Mouse (Mus musculus) forebrain, embryonic 16.5 days (tissue): ENCODE results near the gene Noxa1. TPM values are rescaled to one million over a fixed set of nuclear protein-coding genes. Genes with fewer than 3 reads are reported as not detected.

ENCODE experiments used
- ATAC-seq: fragments of 200-750 bp; cut with Nextera tagmentation; 2 replicates; pipeline ENCODE4 v1.8.0; 2017; ENCODE audit warnings: mild to moderate bottlenecking, moderate library complexity
- H3K27ac ChIP-seq: fragments of 300-500 bp; sonication (generic); 2 replicates; pipeline ENCODE4 v1.5.1; 2014; ENCODE audit warnings: low read length, control low read depth
- H3K27me3 ChIP-seq: fragments of 300-500 bp; sonication (generic); replicated peaks from 2 replicates; pipeline ENCODE4 v1.6.1; 2014; ENCODE audit warnings: low read length; ENCODE audit not compliant: control insufficient read depth, insufficient read depth
- H3K36me3 ChIP-seq: fragments of 300-500 bp; sonication (generic); 2 replicates; pipeline ENCODE4 v1.6.1; 2014; ENCODE audit not compliant: control insufficient read depth, insufficient read depth
- H3K4me1 ChIP-seq: fragments of 300-500 bp; sonication (generic); replicated peaks from 2 replicates; pipeline ENCODE4 v1.6.1; 2014; ENCODE audit warnings: low read length; ENCODE audit not compliant: control insufficient read depth, insufficient read depth
- H3K4me2 ChIP-seq: fragments of 300-500 bp; sonication (generic); 2 replicates; pipeline ENCODE4 v1.6.1; 2014; ENCODE audit warnings: mild to moderate bottlenecking, low read length, control low read depth
- H3K4me3 ChIP-seq: fragments of 300-500 bp; sonication (generic); replicated peaks from 2 replicates; pipeline ENCODE4 v1.5.1; 2014; ENCODE audit warnings: mild to moderate bottlenecking, low read length, control low read depth
- H3K9ac ChIP-seq: fragments of 300-500 bp; sonication (generic); replicated peaks from 2 replicates; pipeline ENCODE4 v1.6.1; 2014; ENCODE audit warnings: low read depth, low read length, control low read depth
- H3K9me3 ChIP-seq: fragments of 300-500 bp; sonication (generic); 2 replicates; pipeline ENCODE4 v1.6.1; 2016; ENCODE audit warnings: low read length; ENCODE audit not compliant: control insufficient read depth
- WGBS: fragments of 180-500 bp; shearing (Covaris S2); extraction: QIAGEN DNeasy Blood & Tissue Kit; methylation state at CpG from one replicate; pipeline ENCODE4 v1.1.7; 2014; 5-methylcytosine and 5-hydroxymethylcytosine counted together
- polyA plus RNA-seq: library from polyadenylated mRNA; unstranded; fragments of >200 nt; fragmentation: Nextera tagmentation; extraction: Ambion mirVana; gene quantifications from 2 replicates; pipeline ENCODE4 v1.2.1, GENCODE M21; 2015

Noxa1 gene
- polyA plus RNA-seq, 1 experiment from 2014 or later, result not detected

DNA sequence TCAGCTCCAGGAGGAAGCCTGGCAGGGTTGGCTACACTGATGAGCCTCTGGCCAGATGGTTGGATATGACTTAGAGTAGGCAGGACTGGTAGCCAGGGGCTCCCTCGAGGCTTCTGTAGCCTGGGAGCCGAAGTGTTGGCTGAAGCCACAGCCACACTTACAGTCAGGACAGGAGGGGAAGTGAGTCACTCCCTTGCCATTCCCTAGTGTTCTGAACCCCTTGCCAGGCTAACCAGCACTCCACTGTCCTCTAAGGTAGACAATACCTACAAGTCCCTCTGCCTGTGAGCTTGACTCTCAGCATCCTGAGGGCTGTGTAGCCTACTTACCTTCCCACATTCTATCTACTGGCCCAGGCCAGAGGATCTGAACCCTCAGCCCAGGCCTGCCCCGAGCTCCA is 29.5 kb upstream of the Noxa1 start:
- peaks cover 19% of the 10 kb centered on the region for H3K4me1 ChIP-seq
- no peak overlapping the region for H3K27ac ChIP-seq
- H3K4me2 ChIP-seq, result no peak overlapping the region
- H3K9ac ChIP-seq, result no peak overlapping the region
- no peaks in the 10 kb centered on the region for H3K9me3 ChIP-seq
- 72% methylated on average over 3 of the region's 3 CpGs for WGBS
- ATAC-seq, result no peak
- H3K4me3 ChIP-seq, result no peak overlapping the region
- no peaks in the 10 kb centered on the region for H3K36me3 ChIP-seq
- H3K27me3 ChIP-seq, result no peaks in the 10 kb centered on the region

DNA sequence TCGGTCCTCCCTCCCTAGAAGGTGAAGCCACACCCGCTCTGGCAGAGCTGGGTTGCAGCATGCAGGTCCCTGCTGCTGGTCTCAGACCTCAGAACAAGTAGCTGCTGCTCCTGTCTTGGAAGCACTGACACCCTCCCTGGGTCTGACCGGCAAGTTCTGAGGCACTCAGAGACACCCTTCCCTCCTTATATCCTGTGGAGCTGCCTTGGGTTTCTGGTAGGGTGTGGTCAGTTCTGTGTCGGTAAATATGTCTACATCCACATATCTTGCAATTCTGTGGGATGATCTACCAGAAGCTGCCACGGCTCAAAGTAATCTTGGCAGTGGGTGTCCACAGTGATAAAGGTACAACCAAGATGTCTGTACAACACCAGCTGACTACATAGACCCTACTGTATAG is 28.6 kb upstream of the Noxa1 start:
- no peaks in the 10 kb centered on the region for H3K27me3 ChIP-seq
- H3K27ac ChIP-seq, result no peak overlapping the region
- WGBS, result 92% methylated on average over 5 of the region's 5 CpGs
- no peak for ATAC-seq
- H3K4me3 ChIP-seq, result no peak overlapping the region
- no peak overlapping the region for H3K4me2 ChIP-seq
- H3K9me3 ChIP-seq, result no peaks in the 10 kb centered on the region
- no peaks in the 10 kb centered on the region for H3K36me3 ChIP-seq
- H3K9ac ChIP-seq, result no peak overlapping the region
- peaks cover 16% of the 10 kb centered on the region for H3K4me1 ChIP-seq

DNA sequence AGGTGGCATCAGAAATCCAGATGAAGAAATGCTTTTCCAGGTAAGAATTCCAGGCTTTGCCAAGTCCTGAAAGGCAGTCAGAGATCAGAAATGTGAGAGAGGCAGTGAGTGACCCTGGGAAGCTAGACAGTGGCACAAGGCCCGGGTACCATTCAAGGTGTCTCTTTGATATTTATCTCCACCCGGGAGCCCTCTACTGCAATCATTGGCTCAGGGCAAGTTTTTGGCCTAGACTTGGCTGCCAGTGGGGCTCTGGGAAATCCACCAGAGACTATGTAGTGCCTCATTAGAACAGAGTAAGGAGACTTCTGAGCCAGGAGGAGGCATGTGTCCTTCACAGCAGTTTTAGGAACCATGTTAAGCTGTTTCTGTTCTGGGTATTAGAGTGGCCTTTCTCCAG is 27.7 kb upstream of the Noxa1 start:
- no peaks in the 10 kb centered on the region for H3K36me3 ChIP-seq
- no peak overlapping the region for H3K4me2 ChIP-seq
- 63% methylated on average over 2 of the region's 2 CpGs for WGBS
- H3K27ac ChIP-seq, result no peak overlapping the region
- H3K9me3 ChIP-seq, result no peaks in the 10 kb centered on the region
- no peaks in the 10 kb centered on the region for H3K27me3 ChIP-seq
- no peak overlapping the region for H3K4me3 ChIP-seq
- peaks cover 16% of the 10 kb centered on the region for H3K4me1 ChIP-seq
- H3K9ac ChIP-seq, result no peak overlapping the region
- no peak for ATAC-seq

DNA sequence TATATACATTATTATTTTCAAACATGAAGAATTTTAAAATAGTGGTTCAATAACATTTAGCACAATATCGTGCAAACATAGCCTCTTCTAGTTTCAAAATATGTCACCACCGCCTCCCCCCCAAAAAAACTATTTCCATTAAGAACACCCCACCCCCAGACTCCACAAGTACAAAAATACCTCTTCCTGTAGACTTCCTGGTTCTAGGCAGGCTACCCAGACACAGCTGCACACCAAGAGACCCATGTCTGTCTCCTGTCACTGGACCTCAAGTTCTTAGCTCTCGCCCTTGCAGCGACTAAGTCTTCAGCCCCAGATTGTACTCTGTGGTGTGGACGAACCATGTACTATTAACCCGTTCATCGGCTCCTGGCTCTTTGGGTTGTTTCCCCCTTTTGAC is 26.0 kb upstream of the Noxa1 start:
- H3K4me2 ChIP-seq, result no peak overlapping the region
- H3K27ac ChIP-seq, result no peak overlapping the region

DNA sequence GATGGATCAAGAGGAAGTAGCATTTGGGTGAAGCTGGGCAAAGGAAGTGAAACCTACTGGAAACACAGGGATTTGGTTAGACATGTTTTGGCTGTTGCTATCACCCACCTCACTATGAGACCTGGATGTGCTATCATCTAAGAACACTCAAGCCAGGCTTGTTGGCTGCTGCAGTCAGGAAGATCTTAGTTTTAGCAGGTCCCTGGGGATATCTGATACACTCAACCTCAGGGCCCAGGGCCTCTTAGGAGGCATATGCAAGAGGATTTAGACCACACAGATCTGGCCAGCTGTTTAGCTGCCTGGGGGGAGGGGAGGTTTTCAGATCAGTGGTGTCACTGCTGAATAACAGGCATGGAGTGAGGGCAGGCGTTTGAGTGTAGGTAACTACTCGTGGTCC is 20.5 kb upstream of the Noxa1 start:
- WGBS, result 75% methylated on average over 2 of the region's 2 CpGs
- no peak overlapping the region for H3K4me2 ChIP-seq

More for the DNA sequence above, 26.0 kb upstream of the Noxa1 start:
- Histone ChIP-seq H3K9ac (no peak overlapping the region), H3K4me3 (no peak overlapping the region), H3K4me1 (peaks cover 4% of the 10 kb centered on the region), H3K36me3 (no peaks in the 10 kb centered on the region), H3K9me3 (no peaks in the 10 kb centered on the region), H3K27me3 (no peaks in the 10 kb centered on the region)
- no peak for ATAC-seq
- 90% methylated on average over 7 of the region's 7 CpGs for WGBS

DNA sequence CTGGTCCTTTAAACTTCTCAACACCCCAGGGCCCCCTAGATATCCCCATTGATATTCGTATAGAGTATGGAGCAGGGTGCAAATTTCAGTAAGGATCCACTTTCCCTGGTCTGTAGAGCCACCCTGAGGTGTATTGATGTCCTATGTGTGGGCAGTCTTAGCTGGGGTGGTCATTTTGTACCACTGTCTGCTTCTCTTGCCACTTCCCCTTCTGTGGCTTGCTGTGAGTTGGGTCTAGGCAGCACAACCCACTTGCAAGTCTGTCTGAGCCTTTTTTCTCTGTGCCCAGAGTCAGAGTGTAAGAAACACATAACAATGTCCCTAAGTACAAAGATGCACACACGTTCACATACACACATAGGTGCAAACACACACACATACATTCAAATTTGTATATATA is 19.4 kb upstream of the Noxa1 start:
- WGBS, result 85% methylated on average over 2 of the region's 2 CpGs
- ATAC-seq, result no peak
- Histone ChIP-seq H3K4me3 (no peak overlapping the region), H3K9ac (no peak overlapping the region), H3K4me1 (no peaks in the 10 kb centered on the region), H3K36me3 (no peaks in the 10 kb centered on the region), H3K9me3 (no peaks in the 10 kb centered on the region), H3K4me2 (no peak overlapping the region), H3K27me3 (no peaks in the 10 kb centered on the region), H3K27ac (no peak overlapping the region)

More for the DNA sequence above, 20.5 kb upstream of the Noxa1 start:
- no peak overlapping the region for H3K27ac ChIP-seq
- H3K4me1 ChIP-seq, result no peaks in the 10 kb centered on the region
- H3K27me3 ChIP-seq, result no peaks in the 10 kb centered on the region
- H3K9ac ChIP-seq, result no peak overlapping the region
- H3K9me3 ChIP-seq, result no peaks in the 10 kb centered on the region
- no peak for ATAC-seq
- H3K36me3 ChIP-seq, result no peaks in the 10 kb centered on the region
- no peak overlapping the region for H3K4me3 ChIP-seq

DNA sequence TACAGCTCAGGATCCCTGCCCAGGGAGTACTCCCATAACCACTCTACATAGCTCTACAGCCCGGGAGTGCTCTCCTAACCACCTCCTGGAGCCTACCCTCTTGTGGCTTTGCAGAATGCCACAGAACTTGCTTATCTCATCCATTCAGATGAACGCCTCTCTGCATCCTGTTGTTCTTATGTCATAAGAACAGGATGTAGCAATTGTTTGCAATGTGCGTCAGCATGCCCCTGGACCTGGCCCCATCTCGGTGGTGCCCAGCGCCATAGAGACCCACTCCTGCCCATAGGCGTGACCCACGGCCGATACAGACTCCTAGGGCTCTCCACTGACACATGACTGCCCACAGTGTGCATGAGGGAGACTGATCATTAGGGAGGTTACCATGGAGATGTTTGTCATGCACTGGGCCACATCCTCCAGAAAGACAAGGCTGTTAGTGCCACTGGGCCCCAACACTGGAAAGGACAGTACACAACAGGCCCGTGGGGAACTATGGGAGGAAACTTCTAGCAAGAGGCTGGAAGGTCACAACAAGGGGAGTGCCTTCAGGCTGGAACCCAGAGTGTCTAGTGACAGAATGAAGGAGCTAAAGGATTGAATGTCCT is 16.3 kb upstream of the Noxa1 start:
- Histone ChIP-seq H3K4me3 (no peak overlapping the region), H3K27me3 (no peaks in the 10 kb centered on the region), H3K9me3 (no peaks in the 10 kb centered on the region), H3K4me2 (no peak overlapping the region), H3K4me1 (0 out of 2 replicates have a peak, but pooled peaks cover 3% of the 10 kb centered on the region), H3K27ac (no peak overlapping the region), H3K36me3 (no peaks in the 10 kb centered on the region), H3K9ac (no peak overlapping the region)
- 58% methylated on average over 9 of the region's 9 CpGs for WGBS
- no peak for ATAC-seq

DNA sequence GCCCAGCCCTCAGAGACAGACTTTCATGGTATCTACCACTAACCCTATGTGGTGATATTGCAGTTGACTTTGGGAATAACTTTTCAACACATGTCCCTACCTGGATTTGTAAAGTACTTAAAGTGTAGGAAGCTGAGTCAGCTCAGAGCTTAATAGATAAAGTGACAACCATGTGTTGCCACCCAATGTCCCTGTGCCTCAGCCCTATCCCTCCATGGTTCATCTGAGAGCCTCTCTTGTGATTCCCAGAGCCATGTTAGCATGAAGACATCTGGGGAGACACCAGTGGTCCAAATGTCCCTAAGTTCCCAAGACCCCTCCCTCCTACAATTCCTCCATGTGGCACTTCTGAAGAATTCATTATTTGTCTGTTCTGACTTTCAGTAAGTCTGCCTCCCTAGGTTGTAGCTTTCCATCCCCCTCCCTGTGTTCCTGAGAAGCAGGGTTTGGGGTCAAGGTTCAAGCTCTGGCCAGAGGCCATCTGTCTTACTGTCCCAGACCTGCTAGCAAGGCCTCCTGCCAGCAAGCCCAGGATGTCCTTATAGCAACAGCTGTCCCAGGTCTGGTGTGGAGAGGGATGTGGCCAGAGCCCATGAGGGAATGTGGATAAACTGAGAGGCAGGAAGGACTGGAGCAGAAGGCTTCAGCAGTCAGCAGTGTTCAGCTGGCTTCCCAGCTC is 15.7 kb upstream of the Noxa1 start:
- ATAC-seq, result no peak
- Histone ChIP-seq H3K27me3 (no peaks in the 10 kb centered on the region), H3K9ac (no peak overlapping the region), H3K9me3 (no peaks in the 10 kb centered on the region), H3K4me1 (0 out of 2 replicates have a peak, but pooled peaks cover 6% of the 10 kb centered on the region), H3K4me2 (no peak overlapping the region), H3K27ac (no peak overlapping the region), H3K36me3 (no peaks in the 10 kb centered on the region), H3K4me3 (no peak overlapping the region)

DNA sequence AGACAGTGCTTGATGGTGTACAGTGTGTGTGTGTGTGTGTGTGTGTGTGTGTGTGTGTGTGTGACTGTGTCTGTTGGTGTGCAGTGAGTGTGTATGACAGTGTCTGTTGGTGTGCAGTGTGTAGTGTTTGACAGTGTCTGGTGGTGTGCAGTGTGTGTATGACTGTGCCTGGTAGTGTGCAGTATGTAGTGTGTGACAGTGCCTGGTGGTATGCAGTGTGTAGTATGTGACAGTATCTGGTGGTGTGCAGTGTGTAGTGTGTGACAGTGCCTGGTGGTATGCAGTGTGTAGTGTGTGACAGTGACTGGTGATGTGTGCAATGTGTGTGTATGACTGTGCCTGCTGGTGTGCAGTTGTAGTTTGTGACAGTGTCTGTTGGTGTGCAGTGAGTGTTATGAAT is 14.5 kb upstream of the Noxa1 start:
- Histone ChIP-seq H3K9me3 (no peaks in the 10 kb centered on the region), H3K27ac (no peak overlapping the region), H3K4me2 (no peak overlapping the region), H3K9ac (no peak overlapping the region), H3K27me3 (no peaks in the 10 kb centered on the region), H3K36me3 (no peaks in the 10 kb centered on the region), H3K4me3 (no peak overlapping the region), H3K4me1 (0 out of 2 replicates have a peak, but pooled peaks cover 6% of the 10 kb centered on the region)
- no peak for ATAC-seq
